Mouse (Mus musculus) forebrain, embryonic 16.5 days (tissue): Measurements from ENCODE around the gene Hist4h4. TPM values are rescaled to one million over a fixed set of nuclear protein-coding genes. Genes with fewer than 3 reads are reported as not detected.

Source experiments
- ATAC-seq: fragments of 200-750 bp; cut with Nextera tagmentation; 2 replicates; pipeline ENCODE4 v1.8.0; 2017; ENCODE audit warnings: mild to moderate bottlenecking, moderate library complexity
- H3K27ac ChIP-seq: fragments of 300-500 bp; sonication (generic); 2 replicates; pipeline ENCODE4 v1.5.1; 2014; ENCODE audit warnings: low read length, control low read depth
- H3K27me3 ChIP-seq: fragments of 300-500 bp; sonication (generic); replicated peaks from 2 replicates; pipeline ENCODE4 v1.6.1; 2014; ENCODE audit warnings: low read length; ENCODE audit not compliant: control insufficient read depth, insufficient read depth
- H3K36me3 ChIP-seq: fragments of 300-500 bp; sonication (generic); 2 replicates; pipeline ENCODE4 v1.6.1; 2014; ENCODE audit not compliant: control insufficient read depth, insufficient read depth
- H3K4me1 ChIP-seq: fragments of 300-500 bp; sonication (generic); replicated peaks from 2 replicates; pipeline ENCODE4 v1.6.1; 2014; ENCODE audit warnings: low read length; ENCODE audit not compliant: control insufficient read depth, insufficient read depth
- H3K4me2 ChIP-seq: fragments of 300-500 bp; sonication (generic); 2 replicates; pipeline ENCODE4 v1.6.1; 2014; ENCODE audit warnings: mild to moderate bottlenecking, low read length, control low read depth
- H3K4me3 ChIP-seq: fragments of 300-500 bp; sonication (generic); replicated peaks from 2 replicates; pipeline ENCODE4 v1.5.1; 2014; ENCODE audit warnings: mild to moderate bottlenecking, low read length, control low read depth
- H3K9ac ChIP-seq: fragments of 300-500 bp; sonication (generic); replicated peaks from 2 replicates; pipeline ENCODE4 v1.6.1; 2014; ENCODE audit warnings: low read depth, low read length, control low read depth
- H3K9me3 ChIP-seq: fragments of 300-500 bp; sonication (generic); 2 replicates; pipeline ENCODE4 v1.6.1; 2016; ENCODE audit warnings: low read length; ENCODE audit not compliant: control insufficient read depth
- WGBS: fragments of 180-500 bp; shearing (Covaris S2); extraction: QIAGEN DNeasy Blood & Tissue Kit; methylation state at CpG from one replicate; pipeline ENCODE4 v1.1.7; 2014; 5-methylcytosine and 5-hydroxymethylcytosine counted together
- microRNA-seq: library from miRNA; unstranded; fragments of <30 nt; microRNA quantifications from one replicate; pipeline ENCODE4, GENCODE M21; 2017
- polyA plus RNA-seq: library from polyadenylated mRNA; unstranded; fragments of >200 nt; fragmentation: Nextera tagmentation; extraction: Ambion mirVana; gene quantifications from 2 replicates; pipeline ENCODE4 v1.2.1, GENCODE M21; 2015

The Hist4h4 gene
- polyA plus RNA-seq, 1 experiment from 2014 or later: 0.62 TPM

GRCm38 (mm10) chr6:136781377-136781986, 22.7 kb downstream of the Hist4h4 start, which contains the start of gene Gucy2c:
TSS of gene Gucy2c (minus strand) at chr6:136781765.
- H3K4me2 ChIP-seq: no peak within 1 kb of the TSS
- 79% methylated on average over 20 of the region's 20 CpGs for WGBS
- no peak for ATAC-seq

GRCm38 (mm10) chr6:136776392-136776791, 27.8 kb downstream of the Hist4h4 start:
- no peaks in the 10 kb centered on the region for H3K27me3 ChIP-seq
- no peak overlapping the region for H3K9ac ChIP-seq
- no peaks in the 10 kb centered on the region for H3K9me3 ChIP-seq
- H3K4me2 ChIP-seq: no peak overlapping the region
- H3K4me1 ChIP-seq: no peaks in the 10 kb centered on the region
- ATAC-seq: no peak
- no peaks in the 10 kb centered on the region for H3K36me3 ChIP-seq
- no peak overlapping the region for H3K4me3 ChIP-seq
- no peak overlapping the region for H3K27ac ChIP-seq
- 93% methylated on average over 1 of the region's 1 CpGs for WGBS

More at GRCm38 (mm10) chr6:136781377-136781986, 22.7 kb downstream of the Hist4h4 start, which contains the start of gene Gucy2c:
- no peak within 1 kb of the TSS for H3K9ac ChIP-seq
- H3K4me1 ChIP-seq: no peaks in the 10 kb centered on the region
- H3K4me3 ChIP-seq: no peak within 1 kb of the TSS
- no peaks in the 10 kb centered on the region for H3K27me3 ChIP-seq
- no peak within 1 kb of the TSS for H3K27ac ChIP-seq
- no peaks in the 10 kb centered on the region for H3K36me3 ChIP-seq
- H3K9me3 ChIP-seq: no peaks in the 10 kb centered on the region

DNA sequence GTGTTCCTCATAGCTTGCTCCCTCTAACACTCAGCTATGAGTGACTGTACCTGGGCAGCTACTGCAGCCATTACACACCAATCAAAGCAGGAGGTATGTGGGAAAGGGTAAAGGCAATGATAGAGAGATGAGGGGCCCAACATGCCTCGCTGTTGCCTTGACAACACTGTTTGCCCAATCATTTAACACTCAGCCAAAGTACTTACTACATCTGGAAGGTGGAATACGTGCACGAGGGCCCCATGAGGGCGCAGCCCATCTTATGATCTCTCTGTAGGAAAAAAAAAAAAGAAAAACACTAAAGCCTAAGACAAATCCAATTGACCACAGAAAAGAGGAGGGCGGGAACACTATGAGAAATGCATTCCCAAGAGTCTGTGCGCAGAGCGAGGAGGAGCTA, 34.4 kb downstream of the Hist4h4 start:
- H3K9ac ChIP-seq: no peak overlapping the region
- 89% methylated on average over 7 of the region's 7 CpGs for WGBS
- H3K27ac ChIP-seq: no peak overlapping the region
- no peaks in the 10 kb centered on the region for H3K9me3 ChIP-seq
- no peaks in the 10 kb centered on the region for H3K36me3 ChIP-seq
- no peak for ATAC-seq
- no peaks in the 10 kb centered on the region for H3K4me1 ChIP-seq
- H3K4me2 ChIP-seq: no peak overlapping the region
- no peaks in the 10 kb centered on the region for H3K27me3 ChIP-seq
- no peak overlapping the region for H3K4me3 ChIP-seq

DNA sequence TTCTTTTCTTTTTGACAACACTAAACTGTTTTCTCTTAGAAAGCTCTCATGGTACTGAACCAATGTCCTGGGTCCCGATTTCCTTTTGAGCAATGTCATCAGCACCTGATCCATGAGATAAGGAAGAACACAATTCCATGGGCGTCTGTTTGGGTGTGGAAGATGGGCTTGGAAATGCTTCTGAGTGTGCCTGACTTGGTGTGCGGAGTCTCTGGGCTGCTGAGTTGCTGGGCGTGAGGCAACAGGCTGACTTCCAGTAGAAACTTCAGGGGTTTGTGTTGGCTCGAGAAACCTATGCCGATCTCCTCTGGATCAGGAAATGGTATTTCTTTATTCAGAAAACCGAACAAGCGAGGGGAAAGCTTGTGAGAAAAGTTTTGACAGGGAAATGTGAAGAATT, 35.1 kb downstream of the Hist4h4 start:
- no peak for ATAC-seq
- H3K4me3 ChIP-seq: no peak overlapping the region
- H3K27me3 ChIP-seq: no peaks in the 10 kb centered on the region
- no peaks in the 10 kb centered on the region for H3K36me3 ChIP-seq
- no peaks in the 10 kb centered on the region for H3K4me1 ChIP-seq
- WGBS: 90% methylated on average over 8 of the region's 8 CpGs
- H3K9ac ChIP-seq: no peak overlapping the region
- H3K9me3 ChIP-seq: no peaks in the 10 kb centered on the region
- no peak overlapping the region for H3K27ac ChIP-seq
- no peak overlapping the region for H3K4me2 ChIP-seq

DNA sequence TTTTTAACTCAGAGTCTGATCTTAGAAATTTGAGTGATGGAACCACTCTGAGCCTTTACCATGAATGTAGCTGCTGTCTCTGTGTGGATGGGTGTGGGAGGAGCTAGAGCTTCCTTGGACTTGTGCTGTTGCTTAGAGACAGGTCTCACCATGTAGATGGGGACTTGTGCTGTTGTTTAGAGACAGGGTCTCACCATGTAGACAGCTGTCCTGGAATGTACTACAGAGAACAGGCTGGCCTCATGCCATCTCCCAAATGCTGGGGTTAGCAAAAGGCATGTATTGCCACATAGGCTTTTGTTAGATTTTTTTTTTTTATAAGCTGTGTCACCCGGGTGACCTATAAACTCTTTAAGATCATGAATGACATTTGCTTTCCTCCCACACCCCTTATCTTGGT, 40.3 kb downstream of the Hist4h4 start:
- Histone ChIP-seq H3K27ac (no peak overlapping the region), H3K4me1 (no peaks in the 10 kb centered on the region), H3K36me3 (no peaks in the 10 kb centered on the region), H3K9me3 (no peaks in the 10 kb centered on the region), H3K9ac (no peak overlapping the region), H3K4me2 (no peak overlapping the region), H3K27me3 (no peaks in the 10 kb centered on the region), H3K4me3 (no peak overlapping the region)
- no peak for ATAC-seq
- WGBS: 71% methylated on average over 1 of the region's 1 CpGs

Small RNAs within 50 kb of the gene (microRNA-seq; reads per million reads assigned to microRNA genes)
- gene Gm44364: not detected

Other genes with a start within 250 kb of the Hist4h4 start
- gene Plbd1, start 142.5 kb downstream of the Hist4h4 start, polyA plus RNA-seq: 0.46 and 0.75 TPM in 2 replicates
- 0.15 TPM in 1 of 2 replicates, not detected in the other for gene Gucy2c, start 22.6 kb downstream of the Hist4h4 start, polyA plus RNA-seq
- 107 and 113 TPM in 2 replicates for gene H2afj, start 3.8 kb upstream of the Hist4h4 start, polyA plus RNA-seq
- gene BC049715, start 23.2 kb upstream of the Hist4h4 start, polyA plus RNA-seq: 1.0 and 1.4 TPM in 2 replicates
- 79.2 and 82.3 TPM in 2 replicates for gene Wbp11, start 23.8 kb upstream of the Hist4h4 start, polyA plus RNA-seq
- gene Smco3, start 31.0 kb upstream of the Hist4h4 start, polyA plus RNA-seq: 0.54 and 0.91 TPM in 2 replicates
- 0.08 and 0.09 TPM in 2 replicates for gene Art4, start 53.3 kb upstream of the Hist4h4 start, polyA plus RNA-seq
- gene Mgp, start 71.4 kb upstream of the Hist4h4 start, polyA plus RNA-seq: 8.2 and 22.7 TPM in 2 replicates
- gene Erp27, start 117.8 kb upstream of the Hist4h4 start, polyA plus RNA-seq: 0.24 and 0.34 TPM in 2 replicates
- gene Pde6h, start 119.4 kb upstream of the Hist4h4 start, polyA plus RNA-seq: not detected in 2 replicates
- 18.5 and 20.6 TPM in 2 replicates for gene Arhgdib, start 137.5 kb upstream of the Hist4h4 start, polyA plus RNA-seq